Mouse (Mus musculus): Measurements from ENCODE around the gene B020011L13Rik. TPM values are rescaled to one million over a fixed set of nuclear protein-coding genes. Genes with fewer than 3 reads are reported as not detected.
"Not testable (repeated sequence)": the region's sequence is repeated elsewhere in the genome, so short reads cannot be mapped to it uniquely, and the experiment has no call there.

B020011L13Rik gene
- not detected in 2 replicates for polyA plus RNA-seq (2012; rRNA removed)

DNA sequence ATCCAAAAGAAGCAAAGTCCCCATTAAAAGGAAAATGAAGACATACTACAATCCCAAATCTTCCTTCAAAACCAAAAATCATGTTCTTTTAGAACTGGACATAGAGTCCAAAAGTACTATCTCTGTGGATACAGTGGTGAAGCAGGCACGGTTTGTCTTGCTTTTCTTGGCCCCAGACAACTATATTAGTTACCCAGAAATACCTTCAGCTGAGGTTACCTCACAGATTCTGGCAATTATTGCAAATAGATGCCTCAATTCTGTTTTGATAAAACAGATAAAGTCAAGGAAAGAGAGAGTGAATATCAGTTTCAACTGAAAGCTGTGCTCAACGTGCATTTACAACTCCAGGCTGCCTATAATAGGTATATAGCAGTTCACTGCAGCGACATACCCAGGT lies at the start of gene B020011L13Rik:
TSS of gene B020011L13Rik (plus strand) at position 301 of the 400 bp plus-strand sequence.
- WGBS: 54% methylated on average over 3 of the region's 3 CpGs
- H3K36me3 ChIP-seq (ENCODE audit: control insufficient read depth, insufficient read depth, low read length); H3K4me3 ChIP-seq (ENCODE audit: insufficient read depth, low read depth, low read length); H3K27ac ChIP-seq (ENCODE audit: insufficient read depth, low read depth, low read length); H3K27me3 ChIP-seq (replicated peaks; ENCODE audit: control insufficient read depth, insufficient read depth, low read length); DNase-seq; H3K4me1 ChIP-seq (ENCODE audit: control insufficient read depth, insufficient read depth, low read length): not testable (repeated sequence)

DNA sequence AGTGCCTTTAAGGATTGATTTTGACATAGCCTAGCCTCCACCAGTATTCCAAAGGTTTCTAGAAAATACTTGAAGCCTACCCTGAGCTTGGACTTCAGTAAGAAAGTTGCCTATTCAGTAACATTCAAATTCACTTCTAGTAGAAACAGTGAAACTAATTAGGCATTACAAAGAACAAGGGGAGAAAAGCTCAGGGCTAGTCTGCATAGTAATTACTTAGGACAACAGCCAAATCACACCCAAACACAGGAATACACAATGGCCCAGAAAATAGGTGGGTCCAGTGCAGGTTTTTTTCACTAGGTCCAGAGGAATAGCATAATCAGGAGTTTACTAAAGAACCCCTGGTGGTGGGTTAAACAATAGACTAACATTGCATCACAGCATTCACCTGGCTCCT lies 35.3 kb downstream of the B020011L13Rik start:
- not testable (repeated sequence) for H3K4me3 ChIP-seq (ENCODE audit: insufficient read depth, low read depth, low read length); H3K27me3 ChIP-seq (replicated peaks; ENCODE audit: control insufficient read depth, insufficient read depth, low read length); DNase-seq; H3K27ac ChIP-seq (ENCODE audit: insufficient read depth, low read depth, low read length); H3K36me3 ChIP-seq (ENCODE audit: control insufficient read depth, insufficient read depth, low read length); H3K4me1 ChIP-seq (ENCODE audit: control insufficient read depth, insufficient read depth, low read length)

- H3K27me3 ChIP-seq (replicated peaks; ENCODE audit: control insufficient read depth, insufficient read depth, low read length); H3K27ac ChIP-seq (ENCODE audit: insufficient read depth, low read depth, low read length); H3K36me3 ChIP-seq (ENCODE audit: control insufficient read depth, insufficient read depth, low read length); H3K4me1 ChIP-seq (ENCODE audit: control insufficient read depth, insufficient read depth, low read length); H3K4me3 ChIP-seq (ENCODE audit: insufficient read depth, low read depth, low read length); DNase-seq: not testable (repeated sequence)
- 50% methylated on average over 5 of the region's 5 CpGs for whole genome bisulfite sequencing
Measured at GRCm38 (mm10) chr1:117829781-117830180, 48.8 kb downstream of the B020011L13Rik start, which contains the start of gene Gm28360. TSS of gene Gm28360 (plus strand) at chr1:117830081.

DNA sequence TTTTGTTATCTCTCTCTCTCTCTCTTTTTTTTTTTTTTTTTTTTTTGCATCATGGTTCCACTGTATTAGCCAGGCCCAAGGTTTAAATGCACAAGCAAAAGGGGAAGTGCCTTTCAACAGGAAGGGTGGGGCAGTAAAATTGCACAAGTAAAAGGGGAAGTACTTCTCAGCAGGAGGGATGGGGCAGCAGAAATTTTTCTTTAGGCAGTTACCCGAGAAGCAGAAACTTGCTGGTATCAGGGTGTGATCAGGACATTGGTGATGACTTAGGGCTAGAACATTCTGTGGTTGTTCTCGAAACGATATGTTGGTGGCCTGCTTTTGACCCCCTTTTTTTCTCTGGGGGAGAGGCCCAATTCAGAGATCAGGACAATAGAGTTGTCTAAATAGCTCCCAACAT lies 70.8 kb downstream of the B020011L13Rik start:
- WGBS: 87% methylated on average over 3 of the region's 3 CpGs
- H3K27me3 ChIP-seq (replicated peaks; ENCODE audit: control insufficient read depth, insufficient read depth, low read length); H3K4me1 ChIP-seq (ENCODE audit: control insufficient read depth, insufficient read depth, low read length): not testable (repeated sequence)

More for the DNA sequence above, 70.8 kb downstream of the B020011L13Rik start:
- H3K36me3 ChIP-seq (ENCODE audit: control insufficient read depth, insufficient read depth, low read length); H3K4me3 ChIP-seq (ENCODE audit: insufficient read depth, low read depth, low read length); H3K27ac ChIP-seq (ENCODE audit: insufficient read depth, low read depth, low read length); DNase-seq: not testable (repeated sequence)

Other genes with a start within 250 kb of the B020011L13Rik start
- not detected in 2 replicates for gene Gm28363, start 84.0 kb upstream of the B020011L13Rik start, polyA plus RNA-seq (2012; rRNA removed)
- gene Gm28360, start 48.9 kb downstream of the B020011L13Rik start, polyA plus RNA-seq (2012; rRNA removed): not detected in 2 replicates
- not detected in 2 replicates for gene Gm28168, start 146.9 kb downstream of the B020011L13Rik start, polyA plus RNA-seq (2012; rRNA removed)
- not detected in 2 replicates for gene Gm7145, start 184.8 kb downstream of the B020011L13Rik start, polyA plus RNA-seq (2012; rRNA removed)